Mouse (Mus musculus): ENCODE data around the gene Cybrd1. TPM values are rescaled to one million over a fixed set of nuclear protein-coding genes. Genes with fewer than 3 reads are reported as not detected.

Gene Cybrd1
- polyA plus RNA-seq, 1 experiment from 2014 or later = 4.3 TPM

Other genes starting within 250 kb of the Cybrd1 start
- 27.5 and 27.9 TPM in 2 replicates for gene Dcaf17, start 62.6 kb upstream of the Cybrd1 start, polyA plus RNA-seq (2014; fragmentation: Nextera tagmentation; extraction: Ambion mirVana)
- gene Mettl8, start 62.3 kb upstream of the Cybrd1 start, polyA plus RNA-seq (2014; fragmentation: Nextera tagmentation; extraction: Ambion mirVana) = 10.9 and 13.3 TPM in 2 replicates
- gene Dync1i2, start 93.8 kb downstream of the Cybrd1 start, polyA plus RNA-seq (2014; fragmentation: Nextera tagmentation; extraction: Ambion mirVana) = 224 and 227 TPM in 2 replicates
- 108 and 122 TPM in 2 replicates for gene Slc25a12, start 249.8 kb downstream of the Cybrd1 start, polyA plus RNA-seq (2014; fragmentation: Nextera tagmentation; extraction: Ambion mirVana)